Mouse (Mus musculus): ENCODE measurements around the gene Robo1. TPM values are rescaled to one million over a fixed set of nuclear protein-coding genes. Genes with fewer than 3 reads are reported as not detected.

Robo1 gene
- polyA plus RNA-seq, 1 experiment from 2014 or later: 49.9 TPM

DNA sequence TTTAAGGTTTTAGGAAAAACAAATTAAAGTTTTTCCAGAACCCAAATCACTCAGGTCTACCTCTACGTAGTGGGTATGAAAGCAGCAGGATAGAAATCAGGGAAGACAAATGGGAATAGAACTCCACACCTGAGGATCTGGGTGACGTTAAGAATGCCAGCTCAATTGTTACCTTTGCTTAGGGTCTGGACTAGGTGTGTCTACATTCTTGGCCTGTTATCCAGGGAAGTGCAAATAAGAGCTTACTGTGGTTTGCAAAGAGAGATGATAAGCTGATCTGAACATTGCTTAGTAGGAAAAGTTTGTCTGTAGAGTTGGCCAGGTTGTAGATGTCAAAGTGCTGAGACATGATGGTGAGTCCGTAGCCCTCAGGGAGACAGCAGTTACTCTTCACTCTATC is 754.4 kb downstream of the Robo1 start:
- peaks cover 5% of the 10 kb centered on the region; the same call in 1 of the 2 replicates for H3K4me1 ChIP-seq (replicated peaks)
- no peak overlapping the region for H3K4me3 ChIP-seq
- H3K36me3 ChIP-seq: no peaks in the 10 kb centered on the region
- no peak overlapping the region for H3K27ac ChIP-seq
- no peaks in the 10 kb centered on the region for H3K27me3 ChIP-seq (ENCODE audit: insufficient read depth, poor library complexity, severe bottlenecking)
- H3K9me3 ChIP-seq: no peaks in the 10 kb centered on the region
- no peak for DNase-seq (ENCODE audit: low spot score)
- WGBS: 90% methylated on average over 3 of the region's 3 CpGs

DNA sequence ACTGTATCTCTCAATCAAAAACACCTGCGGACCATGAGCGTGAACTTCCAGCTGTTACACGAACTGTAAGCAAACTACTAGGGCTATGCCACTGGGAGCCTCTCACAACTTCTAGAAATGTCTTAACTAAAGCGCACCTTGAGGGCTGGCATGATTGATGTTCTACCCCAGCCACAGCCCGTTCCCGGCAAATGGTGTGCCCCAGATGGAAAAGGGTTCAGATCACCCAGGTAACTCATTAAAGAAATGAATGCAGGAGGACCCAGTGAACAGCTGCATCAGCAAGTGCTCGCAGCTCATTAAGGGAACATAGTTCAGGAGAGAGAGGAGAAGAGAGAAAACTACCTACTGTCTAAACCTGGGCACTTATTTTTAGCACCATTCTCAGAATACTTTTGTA is 759.7 kb downstream of the Robo1 start:
- 87% methylated on average over 7 of the region's 7 CpGs for WGBS
- Histone ChIP-seq H3K9me3 (no peaks in the 10 kb centered on the region), H3K4me1 (replicated peaks) (no peaks in the 10 kb centered on the region), H3K36me3 (no peaks in the 10 kb centered on the region), H3K27me3 (ENCODE audit: insufficient read depth, poor library complexity, severe bottlenecking) (no peaks in the 10 kb centered on the region), H3K27ac (no peak overlapping the region), H3K4me3 (no peak overlapping the region)
- DNase-seq (ENCODE audit: low spot score): no peak

DNA sequence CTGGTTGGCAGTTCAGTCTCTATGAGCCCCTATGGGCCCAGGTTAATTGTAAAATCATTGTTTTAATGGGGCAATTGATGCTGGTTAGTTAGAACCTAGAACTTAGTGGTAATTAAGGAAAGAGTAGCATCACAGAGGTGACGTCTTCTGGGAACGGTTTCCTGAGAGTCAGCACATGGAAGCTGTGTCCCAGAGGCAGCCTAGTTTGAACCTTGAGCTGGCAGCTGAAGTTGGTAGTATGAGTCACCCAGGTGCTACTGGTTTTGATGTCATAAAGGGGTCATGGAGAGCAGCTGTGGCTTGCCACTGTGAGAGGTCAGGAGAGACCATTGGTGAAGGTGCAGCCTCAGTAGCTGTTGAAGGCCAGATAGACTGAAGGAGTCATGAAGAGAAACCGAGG is 763.9 kb downstream of the Robo1 start:
- Histone ChIP-seq H3K27ac (no peak overlapping the region), H3K9me3 (no peaks in the 10 kb centered on the region), H3K4me3 (no peak overlapping the region), H3K27me3 (ENCODE audit: insufficient read depth, poor library complexity, severe bottlenecking) (no peaks in the 10 kb centered on the region), H3K4me1 (replicated peaks) (no peaks in the 10 kb centered on the region), H3K36me3 (no peaks in the 10 kb centered on the region)
- no peak for DNase-seq (ENCODE audit: low spot score)
- WGBS: 96% methylated on average over 3 of the region's 3 CpGs

DNA sequence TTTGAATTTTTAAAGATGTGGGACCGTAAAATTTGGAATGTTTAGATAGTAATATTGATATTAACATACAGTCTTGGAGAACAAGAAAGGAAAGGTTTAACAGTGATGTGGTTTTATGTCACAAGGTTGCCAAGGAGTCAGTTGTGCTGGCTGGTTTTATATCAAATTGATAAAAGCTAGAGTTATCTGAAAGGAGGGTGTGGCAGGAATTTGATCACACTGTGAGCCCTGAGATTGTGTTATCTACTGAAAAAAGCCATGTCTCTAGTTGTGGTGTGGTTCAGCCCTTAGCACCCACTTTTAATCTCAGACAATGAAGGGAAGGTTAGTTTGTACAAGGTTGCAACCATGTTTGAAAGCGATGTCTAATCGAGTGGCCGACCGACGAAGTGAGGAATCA is 764.8 kb downstream of the Robo1 start:
- DNase-seq (ENCODE audit: low spot score): no peak
- H3K4me1 ChIP-seq (replicated peaks): no peaks in the 10 kb centered on the region
- no peaks in the 10 kb centered on the region for H3K9me3 ChIP-seq
- no peaks in the 10 kb centered on the region for H3K36me3 ChIP-seq
- H3K27ac ChIP-seq: no peak overlapping the region
- no peaks in the 10 kb centered on the region for H3K27me3 ChIP-seq (ENCODE audit: insufficient read depth, poor library complexity, severe bottlenecking)
- 93% methylated on average over 6 of the region's 6 CpGs for WGBS
- H3K4me3 ChIP-seq: no peak overlapping the region

DNA sequence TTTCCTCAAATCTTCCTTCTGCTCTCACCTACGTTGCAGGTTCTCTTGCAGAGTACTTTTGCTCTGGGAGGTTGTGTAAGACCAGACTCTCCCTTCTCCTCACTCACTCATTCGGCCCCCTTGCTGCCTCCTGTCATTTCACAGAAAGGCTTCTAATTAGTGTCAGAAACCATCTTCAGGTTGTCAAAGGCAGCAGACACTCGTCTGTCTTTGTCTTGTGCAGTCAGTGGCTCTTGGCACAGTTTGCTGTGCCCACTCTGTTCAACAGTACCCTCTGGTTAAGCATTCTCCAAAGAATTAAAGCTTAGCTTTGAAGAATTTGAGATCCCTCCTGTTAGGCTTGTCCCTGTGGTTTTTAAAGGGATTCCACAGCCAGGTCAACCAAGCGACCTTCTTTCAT is 774.3 kb downstream of the Robo1 start:
- WGBS: 72% methylated on average over 4 of the region's 4 CpGs
- H3K27me3 ChIP-seq (ENCODE audit: insufficient read depth, poor library complexity, severe bottlenecking): no peaks in the 10 kb centered on the region
- no peak overlapping the region for H3K27ac ChIP-seq
- no peaks in the 10 kb centered on the region for H3K4me1 ChIP-seq (replicated peaks)
- no peak for DNase-seq (ENCODE audit: low spot score)
- no peak overlapping the region for H3K4me3 ChIP-seq
- H3K36me3 ChIP-seq: no peaks in the 10 kb centered on the region
- no peaks in the 10 kb centered on the region for H3K9me3 ChIP-seq

DNA sequence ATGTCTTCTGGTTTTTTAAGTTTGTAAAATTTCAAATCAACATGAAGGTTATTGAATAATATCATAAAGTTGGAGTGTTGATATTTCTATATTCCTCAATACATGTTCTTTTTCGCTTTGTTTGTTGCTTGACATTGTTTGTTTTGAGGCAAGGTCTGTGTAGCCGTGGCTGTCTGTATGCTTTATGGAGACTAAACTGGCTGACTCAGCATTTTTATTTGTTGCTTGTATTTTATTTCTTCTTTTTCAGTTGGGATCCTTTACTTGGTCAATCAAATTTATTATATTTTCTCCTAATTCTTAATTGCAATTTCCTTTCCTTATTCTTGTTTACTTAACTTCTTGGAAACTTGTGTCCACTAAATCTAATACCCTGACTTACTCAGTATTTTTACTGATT is 775.0 kb downstream of the Robo1 start:
- Histone ChIP-seq H3K36me3 (no peaks in the 10 kb centered on the region), H3K4me1 (replicated peaks) (no peaks in the 10 kb centered on the region), H3K27me3 (ENCODE audit: insufficient read depth, poor library complexity, severe bottlenecking) (no peaks in the 10 kb centered on the region), H3K4me3 (no peak overlapping the region), H3K27ac (no peak overlapping the region), H3K9me3 (no peaks in the 10 kb centered on the region)
- 86% methylated on average over 2 of the region's 2 CpGs for WGBS
- DNase-seq (ENCODE audit: low spot score): no peak

Data from hindbrain, embryonic 10.5 days (tissue).